Mouse (Mus musculus) heart, postnatal 0 days (tissue): Measurements from ENCODE around the gene H2al2a.

Experiments
- CTCF ChIP-seq: IDR thresholded peaks from 2 replicates; pipeline ENCODE4 v1.5.1; 2016; ENCODE audit warnings: antibody characterized with exemption, control low read depth, low read depth
- EP300 ChIP-seq: IDR thresholded peaks from 2 replicates; pipeline ENCODE4 v1.6.1; 2016; ENCODE audit warnings: antibody characterized with exemption, low read depth

DNA sequence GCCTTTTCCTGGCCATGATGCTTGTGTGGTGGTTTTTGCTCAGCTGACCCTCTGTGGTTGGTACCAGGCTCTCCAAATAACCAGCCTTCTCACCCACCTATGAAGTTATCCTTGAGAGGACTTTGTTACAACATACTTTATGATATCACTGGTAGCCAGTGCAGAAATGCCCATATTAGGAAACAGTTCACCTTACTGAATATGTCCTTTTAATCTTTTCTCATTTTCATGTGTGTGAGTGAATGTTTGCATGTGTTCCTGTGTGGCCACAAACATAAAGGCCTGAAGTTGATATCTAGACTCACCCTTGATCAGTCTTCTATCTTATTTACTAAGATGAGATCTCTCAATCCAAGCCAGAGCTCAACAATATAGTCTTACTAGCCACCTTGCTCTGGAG lies at the start of gene H2al2a:
- TF ChIP-seq CTCF (no peak), EP300 (no peak)
